Mouse (Mus musculus) limb, embryonic 12.5 days (tissue): ENCODE measurements at regions not wholly inside any gene's neighbourhood (a gene's known extent, or its start where the extent isn't known, plus 50 kb on each side); places are given as distances from the start of the nearest gene placed in this dataset.

Source experiments
- ATAC-seq: fragments of 200-750 bp; cut with Nextera tagmentation; 2 replicates; pipeline ENCODE4 v1.8.0; 2017; ENCODE audit warnings: low read depth, moderate TSS enrichment; ENCODE audit not compliant: insufficient number of reproducible peaks, insufficient read depth, low FRiP score, low TSS enrichment
- H3K27ac ChIP-seq: fragments of 300-500 bp; sonication (generic); 2 replicates; pipeline ENCODE4 v1.5.1; 2016; ENCODE audit warnings: mild to moderate bottlenecking, moderate library complexity
- H3K27me3 ChIP-seq: fragments of 300-500 bp; sonication (generic); 2 replicates; pipeline ENCODE4 v1.6.1; 2016; ENCODE audit warnings: mild to moderate bottlenecking, moderate library complexity
- H3K36me3 ChIP-seq: fragments of 300-500 bp; sonication (generic); 2 replicates; pipeline ENCODE4 v1.6.1; 2016; ENCODE audit warnings: mild to moderate bottlenecking, moderate library complexity
- H3K4me1 ChIP-seq: fragments of 300-500 bp; sonication (generic); replicated peaks from 2 replicates; pipeline ENCODE4 v1.6.1; 2016
- H3K4me2 ChIP-seq: fragments of 300-500 bp; sonication (generic); 2 replicates; pipeline ENCODE4 v1.6.1; 2016; ENCODE audit warnings: mild to moderate bottlenecking, moderate library complexity
- H3K4me3 ChIP-seq: fragments of 300-500 bp; sonication (generic); replicated peaks from 2 replicates; pipeline ENCODE4 v1.5.1; 2016; ENCODE audit warnings: mild to moderate bottlenecking
- H3K9ac ChIP-seq: fragments of 300-500 bp; sonication (generic); replicated peaks from 2 replicates; pipeline ENCODE4 v1.6.1; 2016; ENCODE audit warnings: mild to moderate bottlenecking, moderate library complexity
- H3K9me3 ChIP-seq: fragments of 300-500 bp; sonication (generic); 2 replicates; pipeline ENCODE4 v1.6.1; 2016; ENCODE audit warnings: mild to moderate bottlenecking, moderate library complexity
- WGBS: fragments of 180-500 bp; shearing (Covaris S2); methylation state at CpG from one replicate; pipeline ENCODE4 v1.1.7; 2016; 5-methylcytosine and 5-hydroxymethylcytosine counted together

GRCm38 (mm10) chr19:44651605-44652004, 89.0 kb downstream of the Hif1an start:
- Histone ChIP-seq H3K4me1 (peaks cover 6% of the 10 kb centered on the region), H3K27me3 (peaks cover 88% of the 10 kb centered on the region), H3K9me3 (no peaks in the 10 kb centered on the region), H3K4me3 (no peak overlapping the region), H3K9ac (no peak overlapping the region), H3K4me2 (no peak overlapping the region), H3K36me3 (no peaks in the 10 kb centered on the region), H3K27ac (no peak overlapping the region)
- ATAC-seq: no peak
- WGBS: 4% methylated on average over 4 of the region's 4 CpGs

DNA sequence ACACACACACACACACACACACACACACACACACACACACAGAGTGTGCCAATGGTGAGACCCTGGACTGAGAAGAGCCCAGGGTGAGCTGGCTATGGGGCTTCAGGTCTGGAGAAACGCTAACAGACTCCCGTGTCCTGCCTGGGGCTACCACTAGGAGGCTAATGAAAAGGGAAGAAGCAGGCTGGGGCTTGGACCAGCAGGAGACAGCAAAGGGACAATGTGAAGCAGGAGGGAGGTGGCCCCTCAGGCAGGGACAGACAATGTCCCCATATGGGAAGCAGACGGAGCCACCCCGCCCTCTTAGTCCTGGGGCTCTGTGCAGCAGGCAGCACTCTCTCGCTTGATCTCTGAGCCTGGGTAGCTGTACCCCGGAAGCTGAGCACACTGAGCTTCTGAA, 93.1 kb downstream of the Hif1an start:
- Histone ChIP-seq H3K4me3 (no peak overlapping the region), H3K4me2 (no peak overlapping the region), H3K9me3 (no peaks in the 10 kb centered on the region), H3K27me3 (peaks cover 83% of the 10 kb centered on the region), H3K27ac (no peak overlapping the region), H3K9ac (no peak overlapping the region), H3K4me1 (no peaks in the 10 kb centered on the region), H3K36me3 (no peaks in the 10 kb centered on the region)
- WGBS: 5% methylated on average over 6 of the region's 6 CpGs
- no peak for ATAC-seq

- no peak overlapping the region for H3K9ac ChIP-seq
- ATAC-seq: no peak
- H3K36me3 ChIP-seq: no peaks in the 10 kb centered on the region
- no peaks in the 10 kb centered on the region for H3K4me1 ChIP-seq
- H3K27ac ChIP-seq: no peak overlapping the region
- H3K27me3 ChIP-seq: peaks cover 89% of the 10 kb centered on the region
- H3K4me3 ChIP-seq: no peak overlapping the region
- no peaks in the 10 kb centered on the region for H3K9me3 ChIP-seq
- H3K4me2 ChIP-seq: no peak overlapping the region
- WGBS: 13% methylated on average over 10 of the region's 10 CpGs
Measured at GRCm38 (mm10) chr19:44659316-44659715, 96.5 kb upstream of the Pax2 start.

DNA sequence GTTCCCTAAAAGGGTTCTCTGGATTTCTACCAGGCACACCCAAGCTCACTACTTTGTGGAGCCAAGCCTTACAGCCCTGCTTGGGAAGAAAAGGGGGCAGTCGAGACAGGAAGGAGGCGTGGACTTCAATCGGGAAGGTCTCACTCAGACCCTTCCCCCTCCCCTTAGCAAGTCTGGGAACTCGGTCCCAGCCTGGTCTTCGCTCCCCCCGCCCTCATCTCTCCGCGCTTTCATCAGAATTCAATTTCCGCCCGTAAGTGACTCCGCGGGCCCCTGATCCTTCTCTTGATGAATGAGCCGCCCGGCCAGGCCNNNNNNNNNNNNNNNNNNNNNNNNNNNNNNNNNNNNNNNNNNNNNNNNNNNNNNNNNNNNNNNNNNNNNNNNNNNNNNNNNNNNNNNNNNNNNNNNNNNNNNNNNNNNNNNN, 86.3 kb upstream of the Pax2 start:
- under 1% methylated on average over 14 of the region's 14 CpGs for WGBS
- ATAC-seq: no peak
- Histone ChIP-seq H3K9me3 (no peaks in the 10 kb centered on the region), H3K4me1 (peaks cover 30% of the 10 kb centered on the region), H3K36me3 (no peaks in the 10 kb centered on the region), H3K4me2 (peak overlapping the region; percentile 64), H3K9ac (0 out of 2 replicates have a peak overlapping the region, but pooled peaks have one; percentile 18), H3K27ac (no peak overlapping the region), H3K27me3 (peaks cover 90% of the 10 kb centered on the region), H3K4me3 (peak overlapping the region; percentile 37)

DNA sequence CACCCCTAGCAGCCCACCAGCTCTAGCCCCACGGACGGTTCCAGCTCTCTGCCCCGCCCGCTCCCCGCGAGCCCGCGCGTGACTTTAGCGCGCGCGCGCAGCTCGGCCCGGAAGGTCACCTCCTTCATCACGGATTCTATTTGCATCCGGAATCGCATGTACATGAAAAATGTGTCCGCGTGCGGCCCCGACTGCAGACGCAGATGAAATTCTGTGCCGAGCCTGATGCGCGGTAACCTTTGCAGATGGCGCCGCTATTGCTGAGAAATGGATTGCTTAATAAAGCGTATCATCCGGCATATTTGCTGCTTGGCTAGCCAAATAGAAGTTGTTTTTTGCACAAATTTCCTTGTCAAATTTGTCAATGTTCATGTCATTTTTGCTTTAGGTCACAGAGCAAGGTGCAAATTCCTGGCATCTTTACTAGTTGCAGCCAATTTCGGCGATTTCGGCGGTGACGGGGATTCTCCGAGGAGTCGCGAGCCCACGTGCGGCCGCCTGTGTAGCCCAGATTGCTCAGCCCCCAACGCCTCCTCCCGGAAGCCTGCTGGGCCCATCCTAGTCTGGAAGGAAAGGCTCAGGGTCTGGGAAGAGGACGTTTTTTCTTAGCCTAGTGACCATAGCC, 81.1 kb upstream of the Pax2 start:
- Histone ChIP-seq H3K9me3 (no peaks in the 10 kb centered on the region), H3K4me2 (peak overlapping the region; percentile 28), H3K27ac (no peak overlapping the region), H3K9ac (no peak overlapping the region), H3K36me3 (no peaks in the 10 kb centered on the region), H3K27me3 (peaks cover 100% of the 10 kb centered on the region), H3K4me3 (peak overlapping the region; percentile 16; the same call in 1 of the 2 replicates), H3K4me1 (peaks cover 26% of the 10 kb centered on the region)
- WGBS: 8% methylated on average over 45 of the region's 45 CpGs
- ATAC-seq: no peak

DNA sequence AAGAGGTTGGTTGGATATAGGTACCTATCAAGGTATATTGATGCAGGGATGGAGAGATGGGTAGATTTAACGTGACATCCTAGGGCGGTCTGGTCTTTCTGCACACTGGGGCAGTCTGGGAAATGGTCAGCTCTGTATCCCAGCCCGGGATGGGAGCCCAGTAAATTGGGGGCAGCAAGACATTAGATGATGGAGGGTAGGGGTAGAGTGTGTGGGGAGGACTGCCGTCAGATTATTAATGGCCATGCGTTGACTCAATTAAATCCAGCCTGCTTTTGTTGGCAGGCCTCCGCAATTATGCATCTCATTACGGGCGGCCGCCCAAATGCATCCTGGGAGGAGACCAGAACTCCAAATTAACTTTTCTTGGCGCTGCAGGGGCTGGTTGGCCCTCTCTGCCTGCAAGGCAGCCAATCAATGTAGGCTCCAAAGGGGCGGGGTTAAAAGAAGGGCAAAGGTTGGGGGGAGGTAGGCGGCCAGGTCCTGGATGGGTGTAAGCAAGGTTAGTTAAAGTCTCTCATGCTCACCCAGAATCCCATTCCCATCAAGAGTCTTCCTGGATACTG, 79.2 kb upstream of the Pax2 start:
- H3K4me3 ChIP-seq: no peak overlapping the region
- ATAC-seq: no peak
- 3% methylated on average over 12 of the region's 12 CpGs for WGBS
- no peak overlapping the region for H3K9ac ChIP-seq
- H3K4me1 ChIP-seq: peaks cover 9% of the 10 kb centered on the region
- H3K27ac ChIP-seq: no peak overlapping the region
- no peak overlapping the region for H3K4me2 ChIP-seq
- no peaks in the 10 kb centered on the region for H3K9me3 ChIP-seq
- H3K36me3 ChIP-seq: no peaks in the 10 kb centered on the region
- H3K27me3 ChIP-seq: peaks cover 99% of the 10 kb centered on the region

- WGBS: 42% methylated on average over 8 of the region's 8 CpGs
- Histone ChIP-seq H3K27me3 (peaks cover 99% of the 10 kb centered on the region), H3K36me3 (no peaks in the 10 kb centered on the region), H3K27ac (no peak overlapping the region), H3K9ac (no peak overlapping the region), H3K4me3 (no peak overlapping the region), H3K4me1 (peaks cover 3% of the 10 kb centered on the region), H3K4me2 (no peak overlapping the region), H3K9me3 (no peaks in the 10 kb centered on the region)
- no peak for ATAC-seq
Measured at GRCm38 (mm10) chr19:44677295-44677694, 78.5 kb upstream of the Pax2 start.

DNA sequence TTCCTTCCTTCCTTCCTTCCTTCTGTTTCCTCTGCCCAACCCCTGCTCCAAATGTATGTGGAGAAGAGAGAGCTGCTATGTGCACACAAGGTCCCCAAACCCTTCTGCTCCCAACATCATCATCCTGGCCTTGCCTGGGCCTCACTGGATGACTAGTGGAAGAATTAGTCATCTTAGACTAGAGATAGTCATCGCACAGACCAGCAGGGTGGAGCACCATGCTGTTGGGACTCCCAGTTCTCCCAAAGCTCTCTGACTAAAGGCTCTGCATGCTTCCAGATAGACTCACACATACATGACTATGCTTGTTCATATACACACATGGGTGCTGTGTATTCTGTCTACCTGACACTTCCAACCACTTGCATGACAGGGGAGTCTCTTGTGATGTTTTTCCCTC, 77.2 kb upstream of the Pax2 start:
- no peaks in the 10 kb centered on the region for H3K9me3 ChIP-seq
- H3K4me3 ChIP-seq: no peak overlapping the region
- H3K36me3 ChIP-seq: no peaks in the 10 kb centered on the region
- ATAC-seq: no peak
- H3K27me3 ChIP-seq: peaks cover 99% of the 10 kb centered on the region
- H3K4me2 ChIP-seq: no peak overlapping the region
- peaks cover 4% of the 10 kb centered on the region for H3K4me1 ChIP-seq
- WGBS: 81% methylated on average over 1 of the region's 1 CpGs
- no peak overlapping the region for H3K27ac ChIP-seq
- H3K9ac ChIP-seq: no peak overlapping the region

DNA sequence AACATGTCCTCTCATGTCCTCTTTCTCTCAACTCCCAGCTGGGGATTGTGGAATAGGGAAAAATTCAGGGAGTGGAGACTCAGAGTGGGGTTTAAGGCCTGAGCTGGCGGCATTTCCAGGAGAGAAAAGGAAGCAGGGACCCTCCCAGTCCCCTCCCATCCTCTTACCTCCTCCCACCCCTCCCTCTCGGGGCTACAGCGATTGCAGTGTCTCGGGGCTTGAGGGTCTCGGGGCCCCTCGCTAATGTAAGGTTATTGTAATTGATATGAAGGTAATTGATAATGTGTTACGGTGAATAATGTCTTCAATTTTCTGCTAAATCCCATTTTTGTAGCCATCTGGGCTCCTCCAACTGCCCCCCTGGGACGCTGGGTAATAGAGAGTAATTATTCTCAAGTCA, 74.2 kb upstream of the Pax2 start:
- no peak overlapping the region for H3K27ac ChIP-seq
- no peaks in the 10 kb centered on the region for H3K36me3 ChIP-seq
- H3K4me1 ChIP-seq: peaks cover 9% of the 10 kb centered on the region
- WGBS: 9% methylated on average over 8 of the region's 8 CpGs
- no peak overlapping the region for H3K4me2 ChIP-seq
- no peak for ATAC-seq
- H3K4me3 ChIP-seq: no peak overlapping the region
- peaks cover 99% of the 10 kb centered on the region for H3K27me3 ChIP-seq
- H3K9ac ChIP-seq: no peak overlapping the region
- no peaks in the 10 kb centered on the region for H3K9me3 ChIP-seq

DNA sequence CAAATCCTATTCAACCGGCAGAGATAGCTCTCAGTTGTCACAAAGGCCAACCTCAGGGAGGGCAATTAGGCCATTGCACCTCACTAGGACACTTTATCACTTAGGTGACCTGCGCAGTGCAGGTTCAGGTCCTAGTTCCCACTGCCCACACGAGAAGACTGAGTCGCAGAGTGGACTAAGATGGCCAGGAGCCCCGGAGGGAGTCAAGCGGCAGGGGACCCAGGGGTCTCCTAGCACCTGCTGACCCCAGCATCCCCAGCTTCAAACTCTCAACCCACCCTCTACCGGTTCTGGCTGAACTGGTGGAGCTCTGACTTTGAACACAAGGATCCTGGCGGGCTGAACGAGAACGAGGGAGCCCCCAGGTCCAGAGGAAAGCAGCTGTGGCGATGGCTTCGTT, 72.7 kb upstream of the Pax2 start:
- ATAC-seq: no peak
- WGBS: 3% methylated on average over 12 of the region's 12 CpGs

DNA sequence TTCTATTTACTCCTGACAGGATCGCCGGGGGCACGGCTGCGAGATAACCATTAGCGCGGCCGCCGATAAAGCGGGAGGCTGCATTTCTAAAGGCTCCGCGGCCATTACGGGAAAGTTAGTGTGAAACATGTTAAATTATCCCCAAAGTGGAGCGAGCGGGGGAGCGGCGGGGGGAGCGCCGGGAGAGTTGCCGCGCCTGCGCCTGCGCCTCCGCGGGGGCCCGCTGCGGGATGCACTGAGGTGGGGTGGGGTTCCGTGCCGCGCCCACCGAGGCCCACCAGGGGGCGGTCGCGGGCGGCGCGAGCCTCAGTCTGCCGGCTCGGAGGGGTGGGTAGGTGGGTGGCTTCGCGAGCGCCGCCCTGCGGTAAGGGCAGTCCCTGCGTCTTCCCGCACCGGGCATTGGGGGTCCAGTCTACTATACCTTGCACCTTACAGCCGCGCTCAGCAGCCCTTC, 71.8 kb upstream of the Pax2 start:
- H3K4me3 ChIP-seq: peak overlapping the region; percentile 29
- no peaks in the 10 kb centered on the region for H3K9me3 ChIP-seq
- WGBS: 1% methylated on average over 46 of the region's 48 CpGs

More for the DNA sequence above, 72.7 kb upstream of the Pax2 start:
- Histone ChIP-seq H3K27ac (no peak overlapping the region), H3K9ac (no peak overlapping the region), H3K36me3 (no peaks in the 10 kb centered on the region), H3K27me3 (peaks cover 98% of the 10 kb centered on the region), H3K4me1 (peaks cover 9% of the 10 kb centered on the region), H3K4me3 (no peak overlapping the region), H3K4me2 (no peak overlapping the region), H3K9me3 (no peaks in the 10 kb centered on the region)

GRCm38 (mm10) chr19:44686061-44686460, 69.8 kb upstream of the Pax2 start:
- H3K27ac ChIP-seq: no peak overlapping the region
- 35% methylated on average over 7 of the region's 7 CpGs for WGBS
- no peak overlapping the region for H3K9ac ChIP-seq
- peaks cover 98% of the 10 kb centered on the region for H3K27me3 ChIP-seq
- H3K4me3 ChIP-seq: no peak overlapping the region
- H3K4me2 ChIP-seq: no peak overlapping the region
- no peaks in the 10 kb centered on the region for H3K36me3 ChIP-seq
- no peaks in the 10 kb centered on the region for H3K9me3 ChIP-seq
- peaks cover 9% of the 10 kb centered on the region for H3K4me1 ChIP-seq
- ATAC-seq: no peak

More for the DNA sequence above, 71.8 kb upstream of the Pax2 start:
- peak overlapping the region; percentile 47 for H3K4me2 ChIP-seq
- ATAC-seq: no peak
- H3K36me3 ChIP-seq: no peaks in the 10 kb centered on the region
- H3K4me1 ChIP-seq: peaks cover 9% of the 10 kb centered on the region
- H3K9ac ChIP-seq: no peak overlapping the region
- peaks cover 98% of the 10 kb centered on the region for H3K27me3 ChIP-seq
- no peak overlapping the region for H3K27ac ChIP-seq
